Mouse (Mus musculus) lung, postnatal 36 days (tissue): Measurements from ENCODE around the gene Nkx1-2.

Source experiments
- DNase-seq: peaks from one replicate; pipeline ENCODE4 v3.0.0; 2022; ENCODE audit warnings: mixed read lengths

The Nkx1-2 gene

DNA sequence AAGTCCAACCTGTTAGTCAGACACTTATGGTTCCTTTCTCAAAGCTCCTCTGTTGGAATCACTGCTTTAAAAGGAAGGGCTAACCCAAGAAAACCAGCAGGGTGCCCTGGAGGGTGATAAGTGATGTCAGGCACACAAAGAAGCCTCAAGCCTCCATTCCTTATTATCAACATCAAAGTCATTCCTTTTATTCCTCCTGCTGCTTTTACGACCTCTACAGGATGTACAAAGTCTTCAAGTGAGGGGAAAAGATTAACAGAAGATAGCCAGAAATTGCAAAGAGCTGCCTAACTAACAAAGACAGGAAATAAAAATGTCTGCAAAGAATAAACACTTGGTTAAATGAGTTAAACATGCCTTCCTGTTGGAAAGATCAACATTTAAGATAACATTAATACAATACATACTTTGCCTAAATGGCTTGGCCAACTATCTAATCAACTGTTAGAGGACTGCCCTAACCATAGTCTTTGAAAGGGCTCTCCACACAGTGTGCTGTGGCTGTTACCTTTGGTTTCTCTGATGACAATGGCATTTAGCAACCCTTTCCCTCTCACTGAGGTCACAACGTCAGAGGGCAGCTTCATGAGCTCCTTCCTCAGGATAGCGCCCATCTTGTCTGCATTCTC, 40.2 kb downstream of the Nkx1-2 start:
- DNase-seq = no peak

- no peak for DNase-seq
Observed at GRCm38 (mm10) chr7:132558141-132558736, 41.2 kb downstream of the Nkx1-2 start.

- no peak for DNase-seq
Observed at GRCm38 (mm10) chr7:132556575-132556974, 42.9 kb downstream of the Nkx1-2 start.

DNA sequence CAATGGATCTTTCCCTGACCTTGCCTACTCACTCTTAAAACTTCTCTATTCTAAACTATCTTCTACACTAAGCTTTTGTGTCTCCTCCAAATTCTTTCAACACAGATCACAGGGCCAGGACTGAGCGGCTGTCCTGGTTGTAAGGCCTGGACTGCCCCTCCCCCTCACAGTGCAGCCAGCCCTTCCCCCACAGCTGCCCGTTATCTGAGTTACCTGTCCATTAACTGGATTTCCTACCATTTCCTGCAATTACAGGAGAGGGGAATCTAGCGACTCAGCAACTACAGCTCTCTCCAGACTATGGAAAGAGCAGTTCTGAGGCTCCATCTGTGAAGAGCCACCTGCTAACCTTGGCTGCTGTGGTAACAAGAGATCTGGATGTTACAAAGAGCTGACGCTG, 43.5 kb downstream of the Nkx1-2 start:
- no peak for DNase-seq

DNA sequence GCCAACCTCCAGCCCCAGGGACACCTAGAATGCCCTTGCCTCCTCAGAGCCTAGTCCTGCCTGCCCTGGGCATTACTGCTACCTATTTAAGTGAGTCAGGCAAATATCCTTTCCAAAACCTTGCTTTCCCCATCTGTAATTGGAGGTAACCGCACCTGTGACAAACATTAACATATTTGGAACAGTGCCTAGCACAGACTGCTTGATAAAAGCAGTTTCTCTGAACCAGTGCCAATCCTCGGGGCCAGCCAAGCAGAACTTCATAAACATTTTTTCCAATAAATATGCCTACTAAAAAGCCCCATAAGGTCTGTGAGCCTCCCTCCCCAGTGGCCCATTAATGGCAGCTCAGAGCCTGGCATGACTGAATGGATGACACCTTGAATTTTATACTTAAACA, 45.3 kb downstream of the Nkx1-2 start:
- peak; percentile 35 for DNase-seq

DNA sequence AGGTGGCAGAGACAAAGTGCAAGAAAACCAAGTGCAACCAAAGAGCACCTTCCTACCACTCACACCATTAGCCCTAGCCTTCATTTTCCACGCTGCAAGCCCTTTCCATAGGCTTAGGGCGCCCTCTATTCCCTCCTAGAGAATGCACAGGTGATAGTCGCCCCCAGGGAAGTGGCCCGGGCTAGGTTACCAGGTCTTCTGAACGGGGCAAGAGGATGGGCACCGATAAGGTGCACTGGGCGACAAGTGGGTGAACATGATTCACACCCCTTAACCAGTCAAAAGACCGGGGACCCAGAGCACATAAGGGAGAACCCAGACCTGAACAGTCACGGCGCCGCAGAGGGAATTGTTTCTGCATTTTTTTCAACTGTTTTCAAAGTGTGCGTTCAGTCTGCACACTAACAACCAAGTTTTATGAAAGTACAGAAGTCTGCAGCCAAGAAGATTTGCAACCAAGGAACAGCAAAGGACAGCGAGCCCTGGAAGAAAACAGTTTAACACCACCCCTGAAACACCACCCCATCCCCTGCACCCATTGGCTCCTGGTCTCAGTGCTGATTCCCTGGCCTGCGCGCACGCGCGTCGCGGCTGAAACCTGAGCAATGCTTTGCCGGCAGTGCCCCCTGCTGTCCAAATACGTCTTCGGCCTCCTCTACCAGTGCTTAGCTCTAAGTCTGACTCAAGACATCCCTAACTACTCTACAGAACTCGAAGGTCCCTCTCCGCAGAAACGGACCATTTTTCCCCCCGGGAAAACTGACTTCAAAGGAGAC, 47.9 kb downstream of the Nkx1-2 start:
- peak; percentile 98 for DNase-seq

- no peak for DNase-seq
Observed at GRCm38 (mm10) chr7:132547126-132547525, 52.3 kb downstream of the Nkx1-2 start.
